Mouse (Mus musculus): ENCODE measurements around the gene Cdh5. TPM values are rescaled to one million over a fixed set of nuclear protein-coding genes. Genes with fewer than 3 reads are reported as not detected.

Cdh5 gene
- polyA plus RNA-seq, 1 experiment from 2014 or later = 9.1 TPM

GRCm38 (mm10) chr8:104124534-104124933, 23.1 kb downstream of the Cdh5 start:
- H3K9me3 ChIP-seq (replicated peaks) = no peaks in the 10 kb centered on the region
- no peaks in the 10 kb centered on the region for H3K27me3 ChIP-seq
- H3K4me3 ChIP-seq = no peak overlapping the region
- 89% methylated on average over 5 of the region's 5 CpGs for WGBS
- no peak overlapping the region for H3K9ac ChIP-seq
- no peak overlapping the region for H3K4me2 ChIP-seq
- H3K4me1 ChIP-seq = no peaks in the 10 kb centered on the region
- no peak overlapping the region for H3K27ac ChIP-seq
- no peak for ATAC-seq
- no peaks in the 10 kb centered on the region for H3K36me3 ChIP-seq (ENCODE audit: poor library complexity, severe bottlenecking)

- H3K27me3 ChIP-seq = no peaks in the 10 kb centered on the region
- H3K4me2 ChIP-seq = no peak overlapping the region
- 68% methylated on average over 4 of the region's 4 CpGs for WGBS
- H3K4me3 ChIP-seq = no peak overlapping the region
- no peak overlapping the region for H3K27ac ChIP-seq
- no peak overlapping the region for H3K9ac ChIP-seq
- no peaks in the 10 kb centered on the region for H3K4me1 ChIP-seq
- H3K36me3 ChIP-seq (ENCODE audit: poor library complexity, severe bottlenecking) = no peaks in the 10 kb centered on the region
- ATAC-seq = peak; percentile 82; the same call in 1 of the 2 replicates
- H3K9me3 ChIP-seq (replicated peaks) = no peaks in the 10 kb centered on the region
These were observed 25.9 kb downstream of the Cdh5 start for GRCm38 (mm10) chr8:104127160-104127883.

GRCm38 (mm10) chr8:104130916-104131315, 29.5 kb downstream of the Cdh5 start:
- no peaks in the 10 kb centered on the region for H3K27me3 ChIP-seq
- H3K9ac ChIP-seq = no peak overlapping the region
- no peak overlapping the region for H3K27ac ChIP-seq
- ATAC-seq = no peak
- WGBS = 96% methylated on average over 9 of the region's 9 CpGs
- no peak overlapping the region for H3K4me3 ChIP-seq
- no peaks in the 10 kb centered on the region for H3K36me3 ChIP-seq (ENCODE audit: poor library complexity, severe bottlenecking)
- no peaks in the 10 kb centered on the region for H3K4me1 ChIP-seq
- H3K4me2 ChIP-seq = no peak overlapping the region
- no peaks in the 10 kb centered on the region for H3K9me3 ChIP-seq (replicated peaks)

GRCm38 (mm10) chr8:104131414-104131975, 30.1 kb downstream of the Cdh5 start:
- 62% methylated on average over 7 of the region's 7 CpGs for WGBS
- Histone ChIP-seq H3K4me3 (no peak overlapping the region), H3K36me3 (ENCODE audit: poor library complexity, severe bottlenecking) (no peaks in the 10 kb centered on the region), H3K4me1 (no peaks in the 10 kb centered on the region), H3K4me2 (no peak overlapping the region), H3K9me3 (replicated peaks) (no peaks in the 10 kb centered on the region), H3K27me3 (no peaks in the 10 kb centered on the region), H3K27ac (no peak overlapping the region), H3K9ac (no peak overlapping the region)
- ATAC-seq = no peak

- no peak overlapping the region for H3K4me3 ChIP-seq
- no peaks in the 10 kb centered on the region for H3K27me3 ChIP-seq
- no peaks in the 10 kb centered on the region for H3K9me3 ChIP-seq (replicated peaks)
- H3K4me1 ChIP-seq = no peaks in the 10 kb centered on the region
- H3K4me2 ChIP-seq = no peak overlapping the region
- H3K36me3 ChIP-seq (ENCODE audit: poor library complexity, severe bottlenecking) = no peaks in the 10 kb centered on the region
- H3K9ac ChIP-seq = no peak overlapping the region
- WGBS = 95% methylated on average over 8 of the region's 8 CpGs
- no peak for ATAC-seq
- no peak overlapping the region for H3K27ac ChIP-seq
These were observed 33.1 kb downstream of the Cdh5 start for GRCm38 (mm10) chr8:104134521-104134920.

GRCm38 (mm10) chr8:104136277-104136676, 34.9 kb downstream of the Cdh5 start:
- Histone ChIP-seq H3K4me2 (no peak overlapping the region), H3K4me3 (no peak overlapping the region), H3K36me3 (ENCODE audit: poor library complexity, severe bottlenecking) (no peaks in the 10 kb centered on the region), H3K27ac (no peak overlapping the region), H3K27me3 (no peaks in the 10 kb centered on the region), H3K9ac (no peak overlapping the region), H3K4me1 (no peaks in the 10 kb centered on the region), H3K9me3 (replicated peaks) (no peaks in the 10 kb centered on the region)
- no peak for ATAC-seq
- 95% methylated on average over 3 of the region's 3 CpGs for WGBS

- ATAC-seq = no peak
- H3K9me3 ChIP-seq (replicated peaks) = no peaks in the 10 kb centered on the region
- H3K27me3 ChIP-seq = no peaks in the 10 kb centered on the region
- H3K36me3 ChIP-seq (ENCODE audit: poor library complexity, severe bottlenecking) = no peaks in the 10 kb centered on the region
- H3K4me2 ChIP-seq = no peak overlapping the region
- no peaks in the 10 kb centered on the region for H3K4me1 ChIP-seq
- WGBS = 88% methylated on average over 5 of the region's 5 CpGs
- no peak overlapping the region for H3K27ac ChIP-seq
- H3K9ac ChIP-seq = no peak overlapping the region
- H3K4me3 ChIP-seq = no peak overlapping the region
These were observed 36.2 kb downstream of the Cdh5 start for GRCm38 (mm10) chr8:104137636-104138035.

GRCm38 (mm10) chr8:104140611-104141010, 39.2 kb downstream of the Cdh5 start:
- Histone ChIP-seq H3K4me3 (no peak overlapping the region), H3K4me2 (no peak overlapping the region), H3K27me3 (no peaks in the 10 kb centered on the region), H3K9me3 (replicated peaks) (no peaks in the 10 kb centered on the region), H3K27ac (no peak overlapping the region), H3K4me1 (no peaks in the 10 kb centered on the region), H3K9ac (no peak overlapping the region), H3K36me3 (ENCODE audit: poor library complexity, severe bottlenecking) (no peaks in the 10 kb centered on the region)
- ATAC-seq = no peak
- 94% methylated on average over 13 of the region's 13 CpGs for WGBS

- H3K27ac ChIP-seq = no peak overlapping the region
- H3K9ac ChIP-seq = no peak overlapping the region
- no peak overlapping the region for H3K4me2 ChIP-seq
- no peaks in the 10 kb centered on the region for H3K9me3 ChIP-seq (replicated peaks)
- no peaks in the 10 kb centered on the region for H3K36me3 ChIP-seq (ENCODE audit: poor library complexity, severe bottlenecking)
- H3K4me1 ChIP-seq = no peaks in the 10 kb centered on the region
- no peak for ATAC-seq
- no peak overlapping the region for H3K4me3 ChIP-seq
- 92% methylated on average over 25 of the region's 25 CpGs for WGBS
- H3K27me3 ChIP-seq = no peaks in the 10 kb centered on the region
These were observed 41.0 kb downstream of the Cdh5 start for GRCm38 (mm10) chr8:104142415-104142814.

- no peaks in the 10 kb centered on the region for H3K4me1 ChIP-seq
- H3K27ac ChIP-seq = no peak overlapping the region
- H3K36me3 ChIP-seq (ENCODE audit: poor library complexity, severe bottlenecking) = no peaks in the 10 kb centered on the region
- no peak overlapping the region for H3K4me2 ChIP-seq
- H3K9me3 ChIP-seq (replicated peaks) = no peaks in the 10 kb centered on the region
- WGBS = 79% methylated on average over 4 of the region's 4 CpGs
- ATAC-seq = no peak
- no peaks in the 10 kb centered on the region for H3K27me3 ChIP-seq
- H3K4me3 ChIP-seq = no peak overlapping the region
- no peak overlapping the region for H3K9ac ChIP-seq
These were observed 42.0 kb downstream of the Cdh5 start for GRCm38 (mm10) chr8:104143379-104143778.

GRCm38 (mm10) chr8:104144434-104145216, 43.2 kb downstream of the Cdh5 start:
- 84% methylated on average over 13 of the region's 13 CpGs for WGBS
- Histone ChIP-seq H3K27me3 (no peaks in the 10 kb centered on the region), H3K4me2 (no peak overlapping the region), H3K9ac (no peak overlapping the region), H3K9me3 (replicated peaks) (no peaks in the 10 kb centered on the region), H3K4me3 (no peak overlapping the region), H3K36me3 (ENCODE audit: poor library complexity, severe bottlenecking) (no peaks in the 10 kb centered on the region), H3K27ac (no peak overlapping the region), H3K4me1 (no peaks in the 10 kb centered on the region)
- ATAC-seq = no peak

- WGBS = 29% methylated on average over 15 of the region's 15 CpGs
- no peaks in the 10 kb centered on the region for H3K4me1 ChIP-seq
- no peak overlapping the region for H3K4me3 ChIP-seq
- ATAC-seq = peak; percentile 95
- H3K9me3 ChIP-seq (replicated peaks) = no peaks in the 10 kb centered on the region
- no peak overlapping the region for H3K9ac ChIP-seq
- no peaks in the 10 kb centered on the region for H3K27me3 ChIP-seq
- no peak overlapping the region for H3K27ac ChIP-seq
- H3K4me2 ChIP-seq = no peak overlapping the region
- no peaks in the 10 kb centered on the region for H3K36me3 ChIP-seq (ENCODE audit: poor library complexity, severe bottlenecking)
These were observed 44.7 kb downstream of the Cdh5 start for GRCm38 (mm10) chr8:104145981-104146689.

Measured in forebrain, embryonic 13.5 days (tissue).